Mouse (Mus musculus) embryonic fibroblast, embryonic 13.5 days (primary cell): ENCODE data around the gene Kif11. TPM values are rescaled to one million over a fixed set of nuclear protein-coding genes. Genes with fewer than 3 reads are reported as not detected.

Source experiments
- H3K27ac ChIP-seq: 2 replicates; pipeline ENCODE4 v1.5.1; 2012; ENCODE audit warnings: low read length, control low read depth, inconsistent platforms; ENCODE audit not compliant: insufficient read depth
- H3K4me1 ChIP-seq: 2 replicates; pipeline ENCODE4 v1.6.1; 2011; ENCODE audit warnings: low read length; ENCODE audit not compliant: control insufficient read depth, insufficient read depth
- H3K4me3 ChIP-seq: 2 replicates; pipeline ENCODE4 v1.5.1; 2011; ENCODE audit warnings: mild to moderate bottlenecking, control low read depth, low read length; ENCODE audit not compliant: insufficient read depth
- CTCF ChIP-seq: IDR thresholded peaks from 2 replicates; pipeline ENCODE4 v1.5.1; 2011; ENCODE audit warnings: mild to moderate bottlenecking, control low read depth, low read length, moderate library complexity, borderline replicate concordance; ENCODE audit not compliant: insufficient read depth
- POLR2A ChIP-seq: IDR thresholded peaks from 2 replicates; pipeline ENCODE4 v1.6.1; 2011; ENCODE audit warnings: low read depth, mild to moderate bottlenecking, control low read depth, low read length, moderate library complexity
- polyA plus RNA-seq: library from polyadenylated mRNA; stranded (reverse); fragments of >200 nt; gene quantifications from 2 replicates; pipeline ENCODE4 v1.2.4, GENCODE M21; 2011; ENCODE audit warnings: low read depth; ENCODE audit not compliant: missing spikeins, insufficient read length

Gene Kif11
- polyA plus RNA-seq: 31.8 and 48.6 TPM in 2 replicates

DNA sequence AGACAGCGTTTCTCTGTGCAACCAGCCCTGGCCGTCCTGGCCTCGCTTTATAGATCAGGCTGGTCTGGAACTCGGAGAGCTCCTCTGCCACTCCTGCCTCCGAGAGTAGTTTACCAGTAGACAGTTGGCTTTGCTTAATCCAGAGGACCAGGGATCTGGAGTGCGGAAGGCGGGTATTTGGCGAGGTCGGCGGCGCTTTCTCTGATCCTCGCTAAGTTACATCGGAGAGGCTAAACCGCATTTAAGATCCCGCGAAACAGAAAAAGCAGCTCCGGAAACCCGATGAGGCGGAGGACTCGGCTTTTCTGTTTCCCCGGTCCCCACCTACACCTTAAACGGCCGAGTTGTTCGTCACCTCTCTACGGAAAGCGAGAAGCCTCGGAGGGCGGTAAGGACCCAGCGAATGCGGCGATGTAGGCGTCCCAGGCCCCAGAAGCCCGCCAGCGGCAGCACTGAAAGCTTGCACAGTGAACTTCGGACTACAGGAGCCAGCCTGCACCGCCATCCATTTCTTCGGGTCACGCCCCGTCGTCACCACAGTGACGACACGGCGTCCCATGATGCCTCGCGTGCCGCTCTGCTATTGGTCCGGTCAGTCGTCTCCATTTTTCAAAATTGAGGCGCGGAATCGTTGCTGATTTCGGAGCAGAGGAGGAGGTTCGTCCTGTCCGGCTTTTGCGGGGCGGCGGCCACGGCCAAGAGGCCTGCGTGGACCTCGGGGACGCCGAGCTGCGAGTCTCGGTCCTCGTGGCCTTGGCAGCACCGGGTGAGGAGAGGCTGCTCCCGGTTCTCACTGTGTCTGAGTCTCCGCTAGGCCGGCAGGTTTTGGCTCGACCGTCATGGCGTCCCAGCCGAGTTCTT is at the start of gene Kif11:
Kif11 (plus strand) TSS at position 649 of the 861 bp plus-strand sequence.
- H3K4me1 ChIP-seq: peaks cover 2% of the 10 kb centered on the region
- peak within 1 kb of the TSS; percentile 82 for H3K27ac ChIP-seq
- H3K4me3 ChIP-seq: peak within 1 kb of the TSS; percentile 95
- TF ChIP-seq POLR2A (peak; percentile 86), CTCF (no peak)

DNA sequence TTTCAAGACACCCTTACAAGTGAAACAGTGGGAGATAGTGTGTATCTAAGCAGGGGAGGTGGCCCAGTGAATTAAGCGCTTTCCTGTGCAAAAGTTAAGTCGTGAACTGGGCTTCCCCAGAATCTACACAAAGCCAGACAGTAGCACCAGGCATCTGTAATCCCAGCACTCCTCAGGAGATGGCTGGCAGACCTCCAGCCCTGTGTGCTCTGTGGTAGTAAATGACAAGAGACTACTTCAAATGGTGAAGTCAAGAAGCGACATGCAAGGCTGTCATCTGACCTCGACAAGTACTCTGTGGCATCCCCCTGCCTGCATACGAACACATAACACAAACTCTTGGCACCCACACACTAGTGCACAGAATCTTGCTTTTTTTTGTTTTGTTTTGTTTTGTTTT is 49.0 kb upstream of the Kif11 start:
- Histone ChIP-seq H3K4me1 (no peaks in the 10 kb centered on the region), H3K4me3 (no peak overlapping the region), H3K27ac (no peak overlapping the region)
- no peak for TF ChIP-seq POLR2A
- no peak for TF ChIP-seq CTCF

DNA sequence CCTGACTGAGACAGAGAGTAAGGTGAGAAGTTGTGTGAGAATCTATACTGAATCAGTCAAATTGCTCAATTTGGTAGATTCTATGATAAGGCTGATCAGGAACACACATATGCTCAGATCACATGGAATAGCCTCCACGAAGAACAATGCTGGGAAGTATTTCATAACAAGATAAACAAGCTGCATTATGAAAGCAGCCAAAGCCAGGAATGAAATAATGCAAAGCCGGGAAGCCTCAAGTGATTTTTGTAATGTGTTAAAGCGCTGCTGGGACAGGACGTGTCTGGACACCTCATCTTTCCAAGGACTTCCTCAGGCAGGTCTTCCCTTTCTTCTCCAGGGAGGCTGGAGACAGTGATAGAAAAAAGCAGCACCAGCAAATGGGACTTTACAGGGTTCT is 43.5 kb upstream of the Kif11 start:
- no peak for TF ChIP-seq CTCF
- no peak for TF ChIP-seq POLR2A
- no peaks in the 10 kb centered on the region; the same call in 1 of the 2 replicates for H3K4me1 ChIP-seq
- H3K4me3 ChIP-seq: no peak overlapping the region
- no peak overlapping the region for H3K27ac ChIP-seq

DNA sequence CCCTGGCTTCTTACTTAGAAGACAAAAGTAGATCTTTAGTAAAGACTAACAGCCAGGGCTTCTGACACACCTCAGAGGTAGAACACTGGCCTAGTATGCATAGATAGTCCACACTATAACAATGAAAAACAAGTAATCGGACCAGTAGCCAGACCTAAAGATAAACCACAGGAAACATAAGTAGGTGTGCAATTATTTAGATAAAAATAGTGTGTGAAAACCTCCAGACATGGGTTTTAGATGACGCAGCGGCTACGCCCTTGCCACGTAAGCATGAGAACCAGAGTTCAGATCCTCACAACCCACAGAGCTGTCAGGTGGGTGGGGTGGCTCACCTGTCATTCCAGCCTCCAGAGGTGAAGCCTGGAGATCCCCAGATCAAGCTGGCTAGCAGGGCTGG is 42.8 kb upstream of the Kif11 start:
- H3K4me1 ChIP-seq: peaks cover 4% of the 10 kb centered on the region; the same call in 1 of the 2 replicates
- no peak overlapping the region for H3K27ac ChIP-seq
- H3K4me3 ChIP-seq: no peak overlapping the region
- TF ChIP-seq CTCF (no peak), POLR2A (no peak)

DNA sequence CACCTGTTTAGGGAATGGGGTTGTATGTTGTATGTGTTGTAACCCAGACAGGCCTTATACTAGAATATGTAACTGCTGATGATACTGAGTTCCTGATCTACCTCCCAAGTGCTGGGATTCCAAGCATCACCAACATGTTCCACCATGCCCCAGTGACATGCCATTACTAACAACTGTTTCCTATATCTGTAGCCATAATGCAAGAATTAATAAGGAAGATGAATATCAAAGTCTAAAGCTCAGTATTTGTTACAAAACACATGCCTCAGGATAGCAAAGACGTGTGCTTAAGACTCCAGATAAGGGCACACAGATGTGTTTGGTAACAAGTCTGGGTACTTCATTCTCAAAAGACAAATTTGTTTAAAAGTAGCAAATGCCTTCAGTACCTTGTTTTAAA is 40.8 kb upstream of the Kif11 start:
- Histone ChIP-seq H3K4me3 (no peak overlapping the region), H3K27ac (no peak overlapping the region), H3K4me1 (peaks cover 4% of the 10 kb centered on the region; the same call in 1 of the 2 replicates)
- TF ChIP-seq POLR2A: no peak

DNA sequence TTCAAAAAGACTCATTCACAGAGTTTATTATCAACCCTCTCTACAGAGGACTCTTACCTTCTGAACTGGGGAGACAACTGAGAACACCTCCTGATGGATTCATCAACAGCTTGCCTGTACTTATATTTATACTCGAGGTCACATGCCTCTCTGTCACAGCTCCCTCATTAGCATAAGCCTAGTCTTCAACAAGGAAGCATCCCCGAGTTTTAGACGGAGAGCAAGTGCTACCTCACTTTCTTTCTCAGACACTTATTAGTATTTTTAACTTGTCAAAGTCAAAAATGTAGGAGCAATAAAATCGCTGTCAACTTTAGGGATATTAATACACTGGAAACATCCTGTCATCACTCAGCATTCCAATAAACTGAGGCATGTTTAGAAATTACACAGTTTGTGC is 38.5 kb upstream of the Kif11 start, which contains the start of gene Ide:
Ide (minus strand) TSS at position 101 of the 400 bp plus-strand sequence.
- H3K27ac ChIP-seq: no peak within 1 kb of the TSS
- TF ChIP-seq CTCF: no peak
- no peak for TF ChIP-seq POLR2A
- H3K4me1 ChIP-seq: peaks cover 4% of the 10 kb centered on the region; the same call in 1 of the 2 replicates
- no peak within 1 kb of the TSS for H3K4me3 ChIP-seq

DNA sequence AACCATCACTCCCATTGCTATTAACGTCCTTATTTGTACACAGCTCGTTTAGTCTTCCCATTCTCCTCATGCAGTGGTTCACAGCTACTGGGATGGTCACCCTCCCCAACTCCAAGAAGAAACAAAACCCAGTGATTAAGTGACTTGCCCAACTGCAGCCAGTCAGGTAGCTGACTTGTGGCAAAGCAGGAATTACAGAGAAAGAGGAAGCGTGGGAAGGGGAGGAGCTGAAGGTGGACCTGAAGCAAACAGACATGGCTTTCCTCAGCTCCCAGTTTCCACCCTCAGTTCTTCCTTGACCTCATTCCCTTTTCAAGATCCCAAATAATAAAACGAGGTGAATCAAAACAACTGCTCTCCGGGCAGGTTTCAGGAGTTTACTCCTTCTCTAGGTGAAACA is 35.7 kb upstream of the Kif11 start:
- no peak overlapping the region for H3K27ac ChIP-seq
- H3K4me1 ChIP-seq: peaks cover 6% of the 10 kb centered on the region
- TF ChIP-seq POLR2A (no peak), CTCF (no peak)
- no peak overlapping the region for H3K4me3 ChIP-seq

DNA sequence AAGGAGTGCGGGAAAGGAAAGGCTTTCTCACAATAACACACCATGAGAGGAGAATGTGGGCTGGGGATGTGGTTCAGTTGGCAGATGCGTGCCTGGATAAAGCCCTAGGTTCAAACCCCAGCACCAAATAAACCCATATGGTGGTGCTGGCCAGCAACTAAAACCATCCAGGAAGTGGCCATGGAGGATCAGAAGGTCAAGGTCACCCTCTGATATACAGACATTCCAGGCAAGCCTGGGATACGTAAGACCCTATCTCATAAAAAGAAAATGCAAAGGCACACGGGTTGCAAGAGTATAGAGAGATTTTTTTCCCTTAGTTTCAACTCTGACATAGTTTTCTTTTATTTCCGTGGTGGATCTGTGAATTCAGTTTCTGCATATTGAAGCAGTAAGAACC is 35.3 kb upstream of the Kif11 start:
- TF ChIP-seq POLR2A (no peak), CTCF (no peak)
- H3K4me1 ChIP-seq: peaks cover 6% of the 10 kb centered on the region
- H3K4me3 ChIP-seq: no peak overlapping the region
- H3K27ac ChIP-seq: no peak overlapping the region

DNA sequence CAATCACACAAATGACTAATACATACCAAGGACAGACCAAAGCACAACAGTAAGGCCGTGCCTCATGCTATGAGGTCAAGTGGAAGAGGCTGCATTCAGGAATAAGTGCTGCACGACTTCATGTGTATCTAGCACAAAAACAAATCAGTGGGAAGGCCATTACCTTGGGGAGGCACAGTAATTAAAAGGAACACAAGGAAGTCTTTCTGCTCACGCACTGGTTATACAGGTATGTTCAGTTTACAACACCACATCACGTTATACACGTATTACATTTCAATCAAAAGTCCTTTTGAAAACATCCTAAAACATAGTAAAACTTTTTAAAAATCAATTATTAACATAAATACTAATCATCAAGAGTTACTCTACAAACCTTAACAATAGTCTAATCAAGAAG is 32.3 kb upstream of the Kif11 start:
- Histone ChIP-seq H3K4me3 (no peak overlapping the region), H3K4me1 (peaks cover 2% of the 10 kb centered on the region), H3K27ac (no peak overlapping the region)
- TF ChIP-seq POLR2A (no peak), CTCF (no peak)

DNA sequence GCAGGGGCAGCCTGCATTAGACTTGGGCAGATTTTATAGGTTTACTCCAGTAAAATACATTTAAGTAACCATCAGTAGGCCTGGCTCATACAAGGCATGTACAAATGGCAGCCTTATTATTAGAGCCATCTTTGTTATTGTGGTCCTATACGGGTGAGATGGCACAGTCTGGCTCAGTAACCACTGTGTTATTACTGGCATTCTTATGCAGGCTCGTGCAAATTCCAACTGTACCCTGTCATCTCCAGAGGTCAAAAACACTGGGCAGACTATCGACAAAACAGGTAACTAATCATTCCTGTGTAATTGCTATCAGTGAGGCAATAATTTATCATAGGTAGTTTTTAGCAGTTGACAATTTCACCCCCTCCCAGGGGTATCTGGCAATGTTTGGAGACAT is 29.9 kb upstream of the Kif11 start:
- Histone ChIP-seq H3K27ac (no peak overlapping the region), H3K4me1 (peaks cover 2% of the 10 kb centered on the region), H3K4me3 (no peak overlapping the region)
- no peak for TF ChIP-seq CTCF
- no peak for TF ChIP-seq POLR2A
